Mouse (Mus musculus) midbrain, embryonic 14.5 days (tissue): ENCODE data around the gene Prss27. TPM values are rescaled to one million over a fixed set of nuclear protein-coding genes. Genes with fewer than 3 reads are reported as not detected.

Source experiments
- ATAC-seq: fragments of 200-750 bp; cut with Nextera tagmentation; 2 replicates; pipeline ENCODE4 v1.8.0; 2017; ENCODE audit warnings: moderate number of reproducible peaks, moderate library complexity; ENCODE audit not compliant: low FRiP score, low TSS enrichment
- DNase-seq: peaks from one replicate; pipeline ENCODE4 v3.0.0-alpha.2; 2015
- H3K27ac ChIP-seq: fragments of 300-500 bp; sonication (generic); replicated peaks from 2 replicates; pipeline ENCODE4 v1.5.1; 2014; ENCODE audit warnings: mild to moderate bottlenecking, low read depth, low read length, moderate library complexity
- H3K27me3 ChIP-seq: fragments of 300-500 bp; sonication (generic); 2 replicates; pipeline ENCODE4 v1.6.1; 2014; ENCODE audit warnings: low read length, control low read depth, mixed read lengths; ENCODE audit not compliant: control insufficient read depth, insufficient read depth
- H3K36me3 ChIP-seq: fragments of 300-500 bp; sonication (generic); 2 replicates; pipeline ENCODE4 v1.6.1; 2014; ENCODE audit warnings: low read length, control low read depth; ENCODE audit not compliant: control insufficient read depth, insufficient read depth
- H3K4me1 ChIP-seq: fragments of 300-500 bp; sonication (generic); 2 replicates; pipeline ENCODE4 v1.6.1; 2014; ENCODE audit warnings: mild to moderate bottlenecking, antibody characterized with exemption, low read length, control low read depth; ENCODE audit not compliant: control insufficient read depth, insufficient read depth
- H3K4me2 ChIP-seq: fragments of 300-500 bp; sonication (generic); 2 replicates; pipeline ENCODE4 v1.6.1; 2014; ENCODE audit warnings: mild to moderate bottlenecking, low read length, moderate library complexity
- H3K4me3 ChIP-seq: fragments of 300-500 bp; sonication (generic); replicated peaks from 2 replicates; pipeline ENCODE4 v1.5.1; 2014; ENCODE audit warnings: low read depth, low read length
- H3K9ac ChIP-seq: fragments of 300-500 bp; sonication (generic); replicated peaks from 2 replicates; pipeline ENCODE4 v1.6.1; 2014; ENCODE audit warnings: mild to moderate bottlenecking, low read length, moderate library complexity
- H3K9me3 ChIP-seq: fragments of 300-500 bp; sonication (generic); 2 replicates; pipeline ENCODE4 v1.6.1; 2016; ENCODE audit warnings: low read length, control low read depth, mixed read lengths; ENCODE audit not compliant: control insufficient read depth
- WGBS: fragments of 180-500 bp; shearing (Covaris S2); extraction: QIAGEN DNeasy Blood & Tissue Kit; methylation state at CpG from one replicate; pipeline ENCODE4 v1.1.7; 2014; 5-methylcytosine and 5-hydroxymethylcytosine counted together
- polyA plus RNA-seq: library from polyadenylated mRNA; unstranded; fragments of >200 nt; fragmentation: Nextera tagmentation; extraction: Ambion mirVana; gene quantifications from 2 replicates; pipeline ENCODE4 v1.2.1, GENCODE M21; 2014

The Prss27 gene
- polyA plus RNA-seq, 1 experiment from 2014 or later, result 0.17 TPM

GRCm38 (mm10) chr17:24015727-24016126 is 22.2 kb upstream of the Prss27 start:
- no peak overlapping the region for H3K27ac ChIP-seq
- no peaks in the 10 kb centered on the region for H3K27me3 ChIP-seq
- ATAC-seq (no peak), DNase-seq (peak; percentile 16)
- WGBS, result 29% methylated on average over 14 of the region's 14 CpGs
- no peak overlapping the region for H3K4me2 ChIP-seq
- no peak overlapping the region for H3K9ac ChIP-seq
- no peaks in the 10 kb centered on the region for H3K4me1 ChIP-seq
- no peaks in the 10 kb centered on the region for H3K9me3 ChIP-seq
- H3K4me3 ChIP-seq, result no peak overlapping the region
- H3K36me3 ChIP-seq, result no peaks in the 10 kb centered on the region

GRCm38 (mm10) chr17:24020696-24021095 is 17.2 kb upstream of the Prss27 start:
- H3K9ac ChIP-seq, result no peak overlapping the region
- DNase-seq (no peak), ATAC-seq (no peak)
- no peaks in the 10 kb centered on the region for H3K36me3 ChIP-seq
- no peaks in the 10 kb centered on the region for H3K4me1 ChIP-seq
- no peak overlapping the region for H3K27ac ChIP-seq
- H3K4me2 ChIP-seq, result no peak overlapping the region
- no peak overlapping the region for H3K4me3 ChIP-seq
- 84% methylated on average over 6 of the region's 6 CpGs for WGBS
- no peaks in the 10 kb centered on the region for H3K27me3 ChIP-seq
- no peaks in the 10 kb centered on the region for H3K9me3 ChIP-seq

- H3K27me3 ChIP-seq, result no peaks in the 10 kb centered on the region
- no peaks in the 10 kb centered on the region for H3K36me3 ChIP-seq
- no peak overlapping the region for H3K27ac ChIP-seq
- ATAC-seq (no peak), DNase-seq (no peak)
- no peak overlapping the region for H3K9ac ChIP-seq
- no peak overlapping the region for H3K4me2 ChIP-seq
- H3K4me3 ChIP-seq, result no peak overlapping the region
- no peaks in the 10 kb centered on the region for H3K9me3 ChIP-seq
- H3K4me1 ChIP-seq, result no peaks in the 10 kb centered on the region
- 80% methylated on average over 5 of the region's 5 CpGs for WGBS
Measured at GRCm38 (mm10) chr17:24021375-24022199, 16.4 kb upstream of the Prss27 start.

GRCm38 (mm10) chr17:24029477-24029876 is 8.5 kb upstream of the Prss27 start:
- no peak overlapping the region for H3K27ac ChIP-seq
- WGBS, result 84% methylated on average over 7 of the region's 7 CpGs
- ATAC-seq, result no peak
- no peaks in the 10 kb centered on the region for H3K4me1 ChIP-seq
- DNase-seq, result no peak
- no peaks in the 10 kb centered on the region for H3K36me3 ChIP-seq
- no peaks in the 10 kb centered on the region for H3K27me3 ChIP-seq
- H3K4me2 ChIP-seq, result no peak overlapping the region
- no peaks in the 10 kb centered on the region for H3K9me3 ChIP-seq
- no peak overlapping the region for H3K4me3 ChIP-seq
- H3K9ac ChIP-seq, result no peak overlapping the region

GRCm38 (mm10) chr17:24030551-24030950 is 7.4 kb upstream of the Prss27 start:
- no peak for DNase-seq
- Histone ChIP-seq H3K36me3 (no peaks in the 10 kb centered on the region), H3K27ac (no peak overlapping the region), H3K4me3 (no peak overlapping the region), H3K4me1 (no peaks in the 10 kb centered on the region), H3K4me2 (no peak overlapping the region), H3K9me3 (no peaks in the 10 kb centered on the region), H3K9ac (no peak overlapping the region), H3K27me3 (no peaks in the 10 kb centered on the region)
- no peak for ATAC-seq
- WGBS, result 71% methylated on average over 22 of the region's 22 CpGs

GRCm38 (mm10) chr17:24035087-24035486 is 2.9 kb upstream of the Prss27 start:
- DNase-seq, result no peak
- H3K9me3 ChIP-seq, result no peaks in the 10 kb centered on the region
- no peaks in the 10 kb centered on the region for H3K27me3 ChIP-seq
- 91% methylated on average over 7 of the region's 7 CpGs for WGBS
- no peak overlapping the region for H3K9ac ChIP-seq
- H3K4me3 ChIP-seq, result no peak overlapping the region
- H3K36me3 ChIP-seq, result no peaks in the 10 kb centered on the region
- no peak overlapping the region for H3K4me2 ChIP-seq
- no peak for ATAC-seq
- H3K4me1 ChIP-seq, result no peaks in the 10 kb centered on the region
- no peak overlapping the region for H3K27ac ChIP-seq

GRCm38 (mm10) chr17:24036954-24037353 is 990 bp upstream of the Prss27 start:
- no peak for ATAC-seq
- whole genome bisulfite sequencing, result 75% methylated on average over 6 of the region's 6 CpGs
- H3K9me3 ChIP-seq, result no peaks in the 10 kb centered on the region

GRCm38 (mm10) chr17:24037360-24037759 is 584 bp upstream of the Prss27 start:
- no peak overlapping the region for H3K27ac ChIP-seq

More at GRCm38 (mm10) chr17:24036954-24037353, 990 bp upstream of the Prss27 start:
- no peaks in the 10 kb centered on the region for H3K27me3 ChIP-seq
- no peak overlapping the region for H3K9ac ChIP-seq
- no peak overlapping the region for H3K4me3 ChIP-seq
- H3K4me1 ChIP-seq, result no peaks in the 10 kb centered on the region
- DNase-seq, result no peak
- H3K36me3 ChIP-seq, result no peaks in the 10 kb centered on the region
- H3K4me2 ChIP-seq, result no peak overlapping the region
- H3K27ac ChIP-seq, result no peak overlapping the region

GRCm38 (mm10) chr17:24044482-24044881 is 6.5 kb downstream of the Prss27 start:
- no peak overlapping the region for H3K27ac ChIP-seq
- H3K4me1 ChIP-seq, result no peaks in the 10 kb centered on the region
- no peak overlapping the region for H3K4me3 ChIP-seq
- H3K9me3 ChIP-seq, result no peaks in the 10 kb centered on the region
- no peak overlapping the region for H3K9ac ChIP-seq
- peaks cover 28% of the 10 kb centered on the region for H3K36me3 ChIP-seq
- no peaks in the 10 kb centered on the region for H3K27me3 ChIP-seq
- H3K4me2 ChIP-seq, result no peak overlapping the region
- DNase-seq (no peak), ATAC-seq (no peak)
- 75% methylated on average over 5 of the region's 5 CpGs for WGBS

More at GRCm38 (mm10) chr17:24037360-24037759, 584 bp upstream of the Prss27 start:
- Histone ChIP-seq H3K36me3 (no peaks in the 10 kb centered on the region), H3K9ac (no peak overlapping the region), H3K4me3 (no peak overlapping the region), H3K4me1 (no peaks in the 10 kb centered on the region), H3K4me2 (no peak overlapping the region), H3K9me3 (no peaks in the 10 kb centered on the region), H3K27me3 (no peaks in the 10 kb centered on the region)
- WGBS, result 81% methylated on average over 13 of the region's 13 CpGs
- DNase-seq (no peak), ATAC-seq (no peak)
